ENCODE assay signal across 8 mouse cellular contexts in genomic region chr17:5491031-5491800, GRCm38 (mm10). TPM values are rescaled to one million over a fixed set of nuclear protein-coding genes. Genes with fewer than 3 reads are reported as not detected.
DNase-seq lines count a peak whose midpoint lies in the region; ATAC-seq and TF ChIP-seq lines count a peak whose summit lies in the region.

No protein-coding gene starts in this region.

- H3K27me3 ChIP-seq in G1E (ENCODE audit: insufficient read depth, low read length) = no peaks in the 10 kb centered on the region
- 0 out of 2 replicates have a peak, but pooled peaks cover 3% of the 10 kb centered on the region for H3K27me3 ChIP-seq in forebrain, embryonic 16.5 days (replicated peaks; ENCODE audit: control insufficient read depth, insufficient read depth, low read length)
- H3K27me3 ChIP-seq in lung, embryonic 14.5 days (ENCODE audit: insufficient read depth, low read length) = peaks cover 15% of the 10 kb centered on the region
- no peaks in the 10 kb centered on the region for H3K27me3 ChIP-seq in thymus, adult 2 months (ENCODE audit: control insufficient read depth, insufficient read depth, low read length)

- intact Hi-C loops in heart, postnatal 36 days (cut with DNase I) = loop anchor here (10.0 kb wide), 1 partner anchor 594 kb away; no protein-coding TSS in a partner anchor

- peak; percentile 81 for ATAC-seq in G1E (ENCODE audit: extremely low read depth, insufficient number of reproducible peaks, low FRiP score, poor library complexity, severe bottlenecking)
- peak; percentile 92 for ATAC-seq in forebrain, embryonic 16.5 days
- peak; percentile 86 for ATAC-seq in lung, embryonic 14.5 days (ENCODE audit: insufficient read depth)

- H3K9ac ChIP-seq in forebrain, embryonic 16.5 days (replicated peaks; ENCODE audit: low read depth, low read length) = peak overlapping the region; percentile 80
- peak overlapping the region; percentile 52 for H3K9ac ChIP-seq in lung, embryonic 14.5 days

- under 1% methylated on average over 29 of the region's 29 CpGs for WGBS in forebrain, embryonic 16.5 days
- 0% methylated on average over 29 of the region's 29 CpGs for WGBS in lung, embryonic 14.5 days
- under 1% methylated on average over 29 of the region's 29 CpGs for WGBS in olfactory bulb, adult 2 months
- WGBS in thymus, adult 2 months = under 1% methylated on average over 29 of the region's 29 CpGs

- TF ChIP-seq CTCF in G1E (IDR thresholded peaks at IDR 0.05; ENCODE audit: low read depth, low read length) = no peak
- peak; percentile 13; the same call in 1 of the 2 replicates for TF ChIP-seq CTCF in layer of hippocampus, adult 2 months (conservative IDR thresholded peaks at IDR 0.05)
- no peak for TF ChIP-seq CTCF in lung, embryonic 14.5 days (IDR thresholded peaks at IDR 0.05; ENCODE audit: low read depth)
- no peak for TF ChIP-seq CTCF in olfactory bulb, adult 2 months (IDR thresholded peaks at IDR 0.05; ENCODE audit: insufficient read depth, low read depth, low read length)
- TF ChIP-seq CTCF in thymus, adult 2 months (IDR thresholded peaks at IDR 0.05; ENCODE audit: borderline replicate concordance, control insufficient read depth, extremely low read depth, insufficient read depth, low read length, poor library complexity) = peak; percentile 27; the same call in 1 of the 2 replicates

- DNase-seq in G1E (ENCODE audit: low spot score) = peak; percentile 56
- DNase-seq in cerebellum, adult 18-20 months = peak; percentile 89 to 98
- peak; percentile 85 to 87 for DNase-seq in heart, postnatal 36 days
- peak; percentile 89 to 97 for DNase-seq in layer of hippocampus, adult 2 months (ENCODE audit: low spot score in 2 of 2)
- DNase-seq in lung, embryonic 14.5 days = peak; percentile 97
- peak; percentile 93 for DNase-seq in thymus, adult 2 months

- peaks cover 17% of the 10 kb centered on the region for H3K36me3 ChIP-seq in G1E (replicated peaks)
- H3K36me3 ChIP-seq in forebrain, embryonic 16.5 days (ENCODE audit: control insufficient read depth, insufficient read depth) = no peaks in the 10 kb centered on the region
- no peaks in the 10 kb centered on the region for H3K36me3 ChIP-seq in lung, embryonic 14.5 days (ENCODE audit: insufficient read depth)
- H3K36me3 ChIP-seq in thymus, adult 2 months (ENCODE audit: control insufficient read depth, insufficient read depth, low read length) = no peaks in the 10 kb centered on the region

- TF ChIP-seq POLR2A in olfactory bulb, adult 2 months (IDR thresholded peaks at IDR 0.05; ENCODE audit: insufficient read depth, low read depth, low read length) = peak; percentile 90
- peak; percentile 97 for TF ChIP-seq POLR2A in thymus, adult 2 months (IDR thresholded peaks at IDR 0.05; ENCODE audit: control insufficient read depth, extremely low read depth, insufficient read depth, low read length, poor library complexity)

- H3K27ac ChIP-seq in forebrain, embryonic 16.5 days (ENCODE audit: low read length) = peak overlapping the region; percentile 99
- H3K27ac ChIP-seq in layer of hippocampus, adult 2 months = peak overlapping the region; percentile 99
- peak overlapping the region; percentile 86 for H3K27ac ChIP-seq in lung, embryonic 14.5 days (ENCODE audit: low read depth)
- peak overlapping the region; percentile 92 for H3K27ac ChIP-seq in olfactory bulb, adult 2 months (ENCODE audit: insufficient read depth, low read depth, low read length)
- peak overlapping the region; percentile 88 for H3K27ac ChIP-seq in thymus, adult 2 months (ENCODE audit: control insufficient read depth, insufficient read depth, low read length)

- H3K4me2 ChIP-seq in forebrain, embryonic 16.5 days (ENCODE audit: low read length) = peak overlapping the region; percentile 75
- H3K4me2 ChIP-seq in lung, embryonic 14.5 days = peak overlapping the region; percentile 100

- no peaks in the 10 kb centered on the region for H3K9me3 ChIP-seq in G1E (replicated peaks)
- no peaks in the 10 kb centered on the region for H3K9me3 ChIP-seq in forebrain, embryonic 16.5 days (ENCODE audit: control insufficient read depth, low read length)
- no peaks in the 10 kb centered on the region for H3K9me3 ChIP-seq in lung, embryonic 14.5 days (ENCODE audit: low read depth, low read length)

- peak overlapping the region; percentile 85 for H3K4me3 ChIP-seq in G1E (ENCODE audit: low read depth, low read length)
- peak overlapping the region; percentile 75 for H3K4me3 ChIP-seq in forebrain, embryonic 16.5 days (replicated peaks; ENCODE audit: low read length)
- H3K4me3 ChIP-seq in layer of hippocampus, adult 2 months = peak overlapping the region; percentile 86
- peak overlapping the region; percentile 69 for H3K4me3 ChIP-seq in lung, embryonic 14.5 days (ENCODE audit: low read depth, low read length)
- peak overlapping the region; percentile 87 for H3K4me3 ChIP-seq in olfactory bulb, adult 2 months (ENCODE audit: insufficient read depth, low read depth, low read length)
- H3K4me3 ChIP-seq in thymus, adult 2 months (ENCODE audit: control insufficient read depth, insufficient read depth, low read length) = peak overlapping the region; percentile 89

- H3K4me1 ChIP-seq in G1E (ENCODE audit: insufficient read depth, low read depth, low read length) = peaks cover 80% of the 10 kb centered on the region
- H3K4me1 ChIP-seq in forebrain, embryonic 16.5 days (replicated peaks; ENCODE audit: control insufficient read depth, insufficient read depth, low read length) = peaks cover 23% of the 10 kb centered on the region
- peaks cover 5% of the 10 kb centered on the region; the same call in 1 of the 2 replicates for H3K4me1 ChIP-seq in lung, embryonic 14.5 days (ENCODE audit: insufficient read depth)
- H3K4me1 ChIP-seq in olfactory bulb, adult 2 months (ENCODE audit: control insufficient read depth, insufficient read depth, low read length) = peaks cover 4% of the 10 kb centered on the region; the same call in 1 of the 2 replicates
- peaks cover 30% of the 10 kb centered on the region for H3K4me1 ChIP-seq in thymus, adult 2 months (replicated peaks; ENCODE audit: control insufficient read depth, insufficient read depth, low read length)

RNA-seq across cellular contexts. Expression of gene Zdhhc14, which starts 1.1 kb away (rescaled TPM):
- total RNA-seq in G1E (2014; fragmentation: Nextera tagmentation) = 4.9 and 21.4 TPM in 2 replicates
- 1.1 and 1.3 TPM in 2 replicates for total RNA-seq in G1E (2017)
- polyA plus RNA-seq in G1E (2012) = 7.3 and 9.1 TPM in 2 replicates
- polyA plus RNA-seq in forebrain, embryonic 16.5 days (2015; fragmentation: Nextera tagmentation; extraction: Ambion mirVana) = 6.6 and 8.1 TPM in 2 replicates
- total RNA-seq in heart, postnatal 36 days (2021) = 1 to 10 TPM; 4.6 to 4.7 TPM
- total RNA-seq in layer of hippocampus, adult 2 months (2021) = 10 to 100 TPM; 40.6 to 48.6 TPM
- polyA plus RNA-seq in lung, embryonic 14.5 days (2014; fragmentation: Nextera tagmentation; extraction: Ambion mirVana) = 0.92 and 1.6 TPM in 2 replicates
- not detected in 2 replicates for polyA plus RNA-seq in olfactory bulb, adult 2 months (2012; ENCODE audit: insufficient read depth, insufficient read length, low replicate concordance, missing spikeins)
- 13.3 and 15.4 TPM in 2 replicates for polyA plus RNA-seq in thymus, adult 2 months (2012; rRNA removed)

RNA-seq across cellular contexts. Expression of gene Tmem242, which starts 51.2 kb away (rescaled TPM):
- total RNA-seq in G1E (2014; fragmentation: Nextera tagmentation) = 73.1 and 80.0 TPM in 2 replicates
- 52.6 and 65.3 TPM in 2 replicates for total RNA-seq in G1E (2017)
- polyA plus RNA-seq in G1E (2012) = 10.2 and 22.7 TPM in 2 replicates
- 93.1 and 97.6 TPM in 2 replicates for polyA plus RNA-seq in forebrain, embryonic 16.5 days (2015; fragmentation: Nextera tagmentation; extraction: Ambion mirVana)
- total RNA-seq in heart, postnatal 36 days (2021) = 100 to 1,000 TPM; 154 TPM
- 10 to 100 TPM; 75.2 to 77.0 TPM for total RNA-seq in layer of hippocampus, adult 2 months (2021)
- 127 and 130 TPM in 2 replicates for polyA plus RNA-seq in lung, embryonic 14.5 days (2014; fragmentation: Nextera tagmentation; extraction: Ambion mirVana)
- polyA plus RNA-seq in olfactory bulb, adult 2 months (2012; ENCODE audit: insufficient read depth, insufficient read length, low replicate concordance, missing spikeins) = not detected in 2 replicates
- 9.2 and 10.1 TPM in 2 replicates for polyA plus RNA-seq in thymus, adult 2 months (2012; rRNA removed)

Comparison
In these comparisons a context has a peak if more than half of its experiments do, and no peak if none do; other contexts are left out.
1. Peak in every context shown above with its lines: DNase-seq, ATAC-seq, H3K4me3 ChIP-seq and H3K27ac ChIP-seq.
2. CTCF ChIP-seq: peak in layer of hippocampus, adult 2 months (single experiment) and thymus, adult 2 months (single experiment); none in G1E (single experiment), lung, embryonic 14.5 days (single experiment) and olfactory bulb, adult 2 months (single experiment).